Mouse (Mus musculus) embryonic facial prominence, embryonic 10.5 days (tissue): ENCODE data around the gene Ntf5. TPM values are rescaled to one million over a fixed set of nuclear protein-coding genes. Genes with fewer than 3 reads are reported as not detected.
"Not testable (repeated sequence)": the region's sequence is repeated elsewhere in the genome, so short reads cannot be mapped to it uniquely, and the experiment has no call there.

Source experiments
- DNase-seq: peaks from one replicate; pipeline ENCODE4 v3.0.0-alpha.2; 2017; ENCODE audit warnings: low spot score
- H3K27ac ChIP-seq: fragments of 300-500 bp; sonication (generic); replicated peaks from 2 replicates; pipeline ENCODE4 v1.5.1; 2016; ENCODE audit warnings: mild to moderate bottlenecking
- H3K27me3 ChIP-seq: fragments of 300-500 bp; sonication (generic); replicated peaks from 2 replicates; pipeline ENCODE4 v1.6.1; 2016; ENCODE audit warnings: low read depth, mild to moderate bottlenecking; ENCODE audit not compliant: poor library complexity, severe bottlenecking
- H3K36me3 ChIP-seq: fragments of 300-500 bp; sonication (generic); replicated peaks from 2 replicates; pipeline ENCODE4 v1.6.1; 2016; ENCODE audit warnings: mild to moderate bottlenecking, moderate library complexity
- H3K4me1 ChIP-seq: fragments of 300-500 bp; sonication (generic); 2 replicates; pipeline ENCODE4 v1.6.1; 2016
- H3K4me3 ChIP-seq: fragments of 300-500 bp; sonication (generic); 2 replicates; pipeline ENCODE4 v1.5.1; 2016; ENCODE audit warnings: mild to moderate bottlenecking, moderate library complexity
- H3K9me3 ChIP-seq: fragments of 300-500 bp; sonication (generic); 2 replicates; pipeline ENCODE4 v1.6.1; 2016; ENCODE audit warnings: mild to moderate bottlenecking
- WGBS: fragments of 180-500 bp; shearing (Covaris S2); methylation state at CpG from one replicate; pipeline ENCODE4 v1.1.7; 2016; 5-methylcytosine and 5-hydroxymethylcytosine counted together
- polyA plus RNA-seq: library from polyadenylated mRNA; unstranded; fragments of >200 nt; fragmentation: Nextera tagmentation; extraction: Ambion mirVana; gene quantifications from 2 replicates; pipeline ENCODE4 v1.2.1, GENCODE M21; 2016

Ntf5 gene
- polyA plus RNA-seq, 1 experiment from 2014 or later, result 2.8 TPM

GRCm38 (mm10) chr7:45451344-45451982 is 38.0 kb downstream of the Ntf5 start:
- WGBS, result 52% methylated on average over 23 of the region's 23 CpGs
- Histone ChIP-seq H3K36me3 (peaks cover 77% of the 10 kb centered on the region), H3K4me1 (peaks cover 9% of the 10 kb centered on the region), H3K4me3 (no peak overlapping the region), H3K9me3 (no peaks in the 10 kb centered on the region), H3K27me3 (no peaks in the 10 kb centered on the region), H3K27ac (no peak overlapping the region)
- DNase-seq, result peak; percentile 84

GRCm38 (mm10) chr7:45454971-45455370 is 41.5 kb downstream of the Ntf5 start:
- no peak for DNase-seq
- H3K4me3 ChIP-seq, result no peak overlapping the region
- H3K27me3 ChIP-seq, result no peaks in the 10 kb centered on the region
- H3K36me3 ChIP-seq, result peaks cover 81% of the 10 kb centered on the region
- H3K4me1 ChIP-seq, result peaks cover 23% of the 10 kb centered on the region
- H3K27ac ChIP-seq, result no peak overlapping the region; the same call in 1 of the 2 replicates
- WGBS, result 87% methylated on average over 15 of the region's 15 CpGs
- H3K9me3 ChIP-seq, result no peaks in the 10 kb centered on the region

- Histone ChIP-seq H3K36me3 (peaks cover 82% of the 10 kb centered on the region), H3K9me3 (no peaks in the 10 kb centered on the region), H3K27ac (no peak overlapping the region), H3K4me3 (0 out of 2 replicates have a peak overlapping the region, but pooled peaks have one; percentile 16), H3K4me1 (peaks cover 35% of the 10 kb centered on the region), H3K27me3 (no peaks in the 10 kb centered on the region)
- DNase-seq, result no peak
- 78% methylated on average over 13 of the region's 13 CpGs for WGBS
Measured at GRCm38 (mm10) chr7:45455932-45456696, 42.6 kb downstream of the Ntf5 start.

GRCm38 (mm10) chr7:45456721-45457203 is 43.3 kb downstream of the Ntf5 start:
- WGBS, result 61% methylated on average over 9 of the region's 9 CpGs
- DNase-seq, result no peak
- Histone ChIP-seq H3K36me3 (peaks cover 84% of the 10 kb centered on the region), H3K4me1 (peaks cover 41% of the 10 kb centered on the region), H3K27ac (0 out of 2 replicates have a peak overlapping the region, but pooled peaks have one; percentile 24), H3K4me3 (peak overlapping the region; percentile 88), H3K27me3 (no peaks in the 10 kb centered on the region), H3K9me3 (no peaks in the 10 kb centered on the region)

GRCm38 (mm10) chr7:45457204-45458060 is 43.9 kb downstream of the Ntf5 start:
- WGBS, result 73% methylated on average over 10 of the region's 10 CpGs
- Histone ChIP-seq H3K4me3 (peak overlapping the region; percentile 88), H3K27ac (peak overlapping the region; percentile 24; the same call in 1 of the 2 replicates), H3K9me3 (no peaks in the 10 kb centered on the region), H3K36me3 (peaks cover 84% of the 10 kb centered on the region), H3K27me3 (no peaks in the 10 kb centered on the region), H3K4me1 (peaks cover 43% of the 10 kb centered on the region)
- DNase-seq, result no peak

GRCm38 (mm10) chr7:45458748-45459563 is 45.5 kb downstream of the Ntf5 start:
- H3K9me3 ChIP-seq, result no peaks in the 10 kb centered on the region
- no peaks in the 10 kb centered on the region for H3K27me3 ChIP-seq
- peaks cover 43% of the 10 kb centered on the region for H3K4me1 ChIP-seq
- WGBS, result 1% methylated on average over 43 of the region's 43 CpGs
- H3K36me3 ChIP-seq, result peaks cover 85% of the 10 kb centered on the region
- peak overlapping the region; percentile 96 for H3K27ac ChIP-seq
- H3K4me3 ChIP-seq, result peak overlapping the region; percentile 88
- DNase-seq, result peak; percentile 91

- peaks cover 43% of the 10 kb centered on the region for H3K4me1 ChIP-seq
- not testable (repeated sequence) for H3K9me3 ChIP-seq, H3K27me3 ChIP-seq
- peak within 1 kb of the TSS; percentile 96 for H3K27ac ChIP-seq
- DNase-seq, result peak; percentile 98
- peaks cover 85% of the 10 kb centered on the region for H3K36me3 ChIP-seq
- peak within 1 kb of the TSS; percentile 88 for H3K4me3 ChIP-seq
- under 1% methylated on average over 37 of the region's 37 CpGs for WGBS
Measured at GRCm38 (mm10) chr7:45459564-45460140, 46.2 kb downstream of the Ntf5 start, which contains the start of gene Ftl1. Gene Ftl1 (minus strand): TSS chr7:45459884.

- H3K27me3 ChIP-seq, result no peaks in the 10 kb centered on the region
- H3K27ac ChIP-seq, result peak overlapping the region; percentile 96
- DNase-seq, result no peak
- WGBS, result 76% methylated on average over 7 of the region's 7 CpGs
- no peaks in the 10 kb centered on the region for H3K9me3 ChIP-seq
- peaks cover 47% of the 10 kb centered on the region for H3K4me1 ChIP-seq
- H3K36me3 ChIP-seq, result peaks cover 85% of the 10 kb centered on the region
- peak overlapping the region; percentile 88 for H3K4me3 ChIP-seq
Measured at GRCm38 (mm10) chr7:45460377-45460776, 46.9 kb downstream of the Ntf5 start.

- Histone ChIP-seq H3K4me3 (peak overlapping the region; percentile 88), H3K36me3 (peaks cover 84% of the 10 kb centered on the region)
- peak; percentile 65 for DNase-seq
Measured at GRCm38 (mm10) chr7:45460860-45461314, 47.4 kb downstream of the Ntf5 start.

GRCm38 (mm10) chr7:45461326-45461725 is 47.8 kb downstream of the Ntf5 start:
- DNase-seq, result peak; percentile 46
- WGBS, result 50% methylated on average over 5 of the region's 5 CpGs
- Histone ChIP-seq H3K27ac (peak overlapping the region; percentile 96), H3K27me3 (no peaks in the 10 kb centered on the region), H3K4me3 (peak overlapping the region; percentile 88), H3K36me3 (peaks cover 79% of the 10 kb centered on the region), H3K9me3 (no peaks in the 10 kb centered on the region), H3K4me1 (peaks cover 57% of the 10 kb centered on the region)

More at GRCm38 (mm10) chr7:45460860-45461314, 47.4 kb downstream of the Ntf5 start:
- H3K27ac ChIP-seq, result peak overlapping the region; percentile 96
- no peaks in the 10 kb centered on the region for H3K27me3 ChIP-seq
- H3K4me1 ChIP-seq, result peaks cover 52% of the 10 kb centered on the region
- H3K9me3 ChIP-seq, result no peaks in the 10 kb centered on the region
- 33% methylated on average over 13 of the region's 13 CpGs for WGBS

GRCm38 (mm10) chr7:45461781-45462180 is 48.3 kb downstream of the Ntf5 start:
- WGBS, result 92% methylated on average over 4 of the region's 4 CpGs
- H3K27ac ChIP-seq, result peak overlapping the region; percentile 96
- H3K4me3 ChIP-seq, result no peak overlapping the region
- peaks cover 75% of the 10 kb centered on the region for H3K36me3 ChIP-seq
- H3K9me3 ChIP-seq, result no peaks in the 10 kb centered on the region
- H3K27me3 ChIP-seq, result no peaks in the 10 kb centered on the region
- peaks cover 54% of the 10 kb centered on the region for H3K4me1 ChIP-seq
- DNase-seq, result no peak
